Mouse (Mus musculus) c-Kit-positive CD71-positive TER-119-negative erythroid progenitor cells, embryonic 14.5 days (primary cell): ENCODE data around the gene Tjp3.
A peak's percentile ranks its signal among the peaks of the same experiment; 100 is the strongest.

Experiments
- DNase-seq: peaks from one replicate; pipeline ENCODE4 v3.0.0-alpha.2; 2013; ENCODE audit warnings: low read depth

Gene Tjp3

DNA sequence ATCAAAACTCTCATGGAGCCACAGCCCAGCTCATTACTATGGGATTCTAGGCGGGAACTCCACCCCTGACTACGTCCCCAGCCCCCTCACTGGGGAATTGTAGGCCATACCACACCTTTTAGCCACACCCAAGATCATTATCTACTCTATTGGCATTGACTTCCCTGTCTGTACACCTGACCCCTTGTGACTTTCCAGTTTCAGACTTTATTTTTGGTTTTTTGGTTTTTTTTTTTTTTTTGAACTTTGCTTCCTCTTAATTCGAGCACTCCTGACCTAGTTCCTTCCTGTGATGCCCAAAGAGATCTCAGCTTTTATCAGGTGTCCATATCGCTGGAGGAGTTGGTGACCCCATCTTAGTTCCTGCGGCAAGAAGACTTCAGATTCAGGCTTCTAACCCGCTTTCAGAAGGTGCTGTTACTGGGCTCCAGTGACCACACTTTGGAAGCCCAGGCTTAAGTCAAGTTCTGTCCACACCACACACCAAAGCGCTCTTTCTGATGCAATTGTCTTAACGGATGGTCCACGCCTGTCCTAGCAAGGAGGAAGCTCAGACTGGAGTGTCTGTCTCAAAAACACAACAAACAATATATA, at the start of gene Tjp3:
Tjp3 (minus strand) TSS at position 71 of the 594 bp plus-strand sequence.
- no peak for DNase-seq

DNA sequence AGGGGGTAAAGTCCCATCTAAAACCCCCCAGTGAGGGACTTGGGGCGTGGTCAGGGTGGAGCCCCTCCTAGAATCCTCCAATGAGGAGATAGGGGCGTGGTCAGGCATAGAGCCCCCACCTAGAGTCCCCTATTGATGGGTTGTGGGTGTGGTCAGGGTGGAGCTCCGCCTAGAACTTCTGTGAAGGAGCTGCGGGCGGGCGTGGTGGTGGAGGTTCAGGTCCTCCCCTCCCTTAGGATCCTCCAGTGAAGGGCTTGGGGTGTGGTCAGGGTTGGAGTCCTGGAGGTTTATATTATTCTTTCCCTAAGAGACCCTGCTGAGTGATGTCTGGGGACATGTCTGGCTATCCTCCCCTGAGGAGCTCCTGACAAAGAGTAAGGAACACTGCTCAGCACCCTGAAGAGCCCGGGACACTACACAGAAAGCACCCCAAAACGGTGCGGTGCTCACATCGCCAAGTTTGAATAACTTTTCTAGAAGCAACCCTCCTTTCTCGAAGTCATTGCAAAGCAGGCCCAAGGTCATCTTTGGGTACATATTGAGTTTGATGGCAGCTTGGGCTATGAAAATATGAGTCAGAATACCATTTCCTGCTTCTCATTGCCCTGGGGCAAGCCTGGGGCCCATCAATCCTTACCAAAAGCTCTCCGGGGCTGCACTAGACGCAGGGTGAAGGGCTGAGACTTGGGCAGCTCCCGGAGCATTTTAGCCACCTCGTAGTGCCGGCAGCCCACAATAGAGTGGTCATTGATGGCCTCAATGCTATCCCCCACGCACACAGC, 49.4 kb upstream of the Tjp3 start:
- peak; percentile 54 for DNase-seq

DNA sequence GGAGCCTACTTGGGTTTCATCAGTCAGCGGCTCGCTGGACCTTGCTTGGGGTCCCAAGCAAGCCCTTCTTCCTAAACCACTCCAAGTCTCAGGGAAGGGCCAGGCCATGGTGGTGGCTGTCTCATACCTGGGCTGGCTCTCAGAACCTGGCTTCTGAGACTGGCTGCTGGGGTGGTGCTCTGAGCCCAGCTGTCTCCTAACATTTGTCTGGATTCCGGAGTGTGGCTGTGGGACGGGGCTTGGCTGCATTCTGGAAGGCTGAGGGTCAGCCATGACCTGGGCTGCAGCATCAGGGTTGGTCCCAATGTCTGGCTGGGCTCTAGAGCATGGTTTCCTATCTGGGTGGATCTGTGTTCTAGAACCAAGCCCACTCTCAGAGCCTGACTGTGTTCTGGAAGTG, 45.2 kb upstream of the Tjp3 start:
- no peak for DNase-seq

DNA sequence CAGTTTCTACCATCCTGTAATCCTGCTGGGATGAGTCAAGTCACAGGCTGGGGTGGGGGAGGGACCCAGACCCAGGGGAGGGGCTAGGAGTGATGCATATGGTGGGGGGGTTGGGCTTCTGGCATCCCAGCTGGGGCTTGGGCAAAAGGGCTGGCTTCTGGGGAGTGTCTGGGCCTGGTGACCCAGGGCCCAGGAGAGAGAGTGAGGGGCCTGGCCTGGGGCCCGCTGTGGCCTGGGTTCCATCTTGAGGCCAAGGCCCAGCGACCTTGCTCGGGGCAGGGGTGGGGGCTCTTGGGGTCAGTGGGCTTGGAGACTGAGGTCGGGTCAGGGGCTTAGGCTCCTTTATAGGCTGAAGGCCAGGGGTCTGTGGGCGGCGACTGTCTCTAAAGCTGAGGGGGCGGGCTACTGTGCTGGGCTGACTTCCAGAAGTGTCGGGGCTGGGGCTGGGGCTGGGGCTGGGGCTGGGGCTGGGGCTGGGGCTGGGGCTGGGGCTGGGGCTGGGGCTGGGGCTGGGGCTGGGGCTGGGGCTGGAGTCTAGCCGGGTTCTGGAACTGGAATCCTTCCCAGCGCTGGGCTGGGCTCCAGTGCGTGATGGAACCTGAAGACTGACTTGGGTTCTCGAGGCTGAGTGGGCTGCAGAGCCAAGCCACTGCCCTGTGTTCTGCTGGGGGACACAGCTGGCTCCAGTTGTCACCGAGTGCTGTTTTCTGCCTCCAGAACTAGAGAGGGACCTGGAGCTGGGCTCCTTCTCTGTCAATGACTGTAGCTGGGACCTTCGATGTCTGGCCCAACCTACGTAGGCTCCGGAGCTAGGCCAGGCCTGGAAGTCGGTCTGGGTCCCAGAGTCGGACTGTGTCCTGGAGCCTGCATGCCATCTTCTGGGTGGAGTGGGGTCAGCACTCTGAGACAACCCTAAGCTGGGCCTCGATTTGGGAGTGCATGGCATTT, 44.3 kb upstream of the Tjp3 start:
- no peak for DNase-seq

DNA sequence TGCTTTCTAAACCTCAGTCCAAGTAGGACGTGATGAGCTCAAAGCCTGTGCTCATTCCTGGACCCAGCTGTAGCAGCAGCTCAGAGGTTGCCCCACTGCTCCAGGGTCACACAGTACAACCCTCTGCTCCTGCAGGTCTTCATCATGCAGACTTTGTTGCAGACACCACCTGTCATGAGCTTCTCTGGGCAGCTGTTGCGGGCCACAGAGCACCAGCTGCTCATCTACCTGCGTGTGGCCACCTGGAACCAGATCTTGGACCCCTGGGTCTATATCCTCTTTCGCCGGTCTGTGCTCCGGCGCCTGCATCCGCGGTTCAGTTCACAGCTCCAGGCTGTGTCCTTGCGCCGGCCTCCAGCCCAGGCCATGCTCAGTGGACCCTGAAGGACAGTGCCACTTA, 42.9 kb upstream of the Tjp3 start:
- DNase-seq: no peak

DNA sequence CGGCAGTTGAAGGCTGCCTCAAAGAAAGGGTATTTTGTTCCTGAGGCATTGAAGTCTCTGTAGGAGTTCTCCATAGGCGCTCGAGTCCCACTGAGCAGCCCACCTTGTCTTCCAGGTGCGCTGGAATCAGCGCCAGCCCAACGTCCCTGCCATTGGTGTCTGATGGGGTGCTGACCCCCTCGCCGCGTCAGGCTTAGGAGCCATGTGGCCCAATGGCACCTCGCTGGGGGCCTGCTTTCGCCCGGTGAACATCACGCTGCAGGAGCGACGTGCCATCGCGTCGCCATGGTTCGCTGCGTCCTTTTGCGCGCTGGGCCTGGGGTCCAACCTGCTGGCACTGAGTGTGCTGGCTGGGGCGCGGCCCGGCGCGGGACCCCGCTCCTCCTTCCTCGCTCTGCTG, 40.9 kb upstream of the Tjp3 start:
- no peak for DNase-seq

DNA sequence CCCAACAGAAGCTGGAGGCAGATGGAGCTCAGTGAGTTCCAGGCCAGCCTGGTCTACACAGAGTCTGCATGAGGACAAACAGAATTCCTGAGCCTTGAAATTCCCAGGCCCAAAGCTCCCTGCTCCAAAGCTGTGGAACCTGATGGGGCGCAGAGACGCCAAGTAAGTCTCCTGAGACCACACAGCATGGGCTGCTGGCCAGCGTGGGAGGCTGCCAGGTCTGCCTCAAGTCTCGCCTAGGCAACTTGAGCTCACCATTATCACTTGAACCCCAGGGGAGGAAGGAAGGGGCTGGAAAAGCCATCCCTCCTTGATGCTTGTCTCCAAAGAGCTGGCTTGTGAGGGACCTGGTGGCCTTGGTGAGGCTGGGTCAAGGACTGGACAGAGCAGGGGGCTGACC, 38.6 kb upstream of the Tjp3 start:
- DNase-seq: no peak

DNA sequence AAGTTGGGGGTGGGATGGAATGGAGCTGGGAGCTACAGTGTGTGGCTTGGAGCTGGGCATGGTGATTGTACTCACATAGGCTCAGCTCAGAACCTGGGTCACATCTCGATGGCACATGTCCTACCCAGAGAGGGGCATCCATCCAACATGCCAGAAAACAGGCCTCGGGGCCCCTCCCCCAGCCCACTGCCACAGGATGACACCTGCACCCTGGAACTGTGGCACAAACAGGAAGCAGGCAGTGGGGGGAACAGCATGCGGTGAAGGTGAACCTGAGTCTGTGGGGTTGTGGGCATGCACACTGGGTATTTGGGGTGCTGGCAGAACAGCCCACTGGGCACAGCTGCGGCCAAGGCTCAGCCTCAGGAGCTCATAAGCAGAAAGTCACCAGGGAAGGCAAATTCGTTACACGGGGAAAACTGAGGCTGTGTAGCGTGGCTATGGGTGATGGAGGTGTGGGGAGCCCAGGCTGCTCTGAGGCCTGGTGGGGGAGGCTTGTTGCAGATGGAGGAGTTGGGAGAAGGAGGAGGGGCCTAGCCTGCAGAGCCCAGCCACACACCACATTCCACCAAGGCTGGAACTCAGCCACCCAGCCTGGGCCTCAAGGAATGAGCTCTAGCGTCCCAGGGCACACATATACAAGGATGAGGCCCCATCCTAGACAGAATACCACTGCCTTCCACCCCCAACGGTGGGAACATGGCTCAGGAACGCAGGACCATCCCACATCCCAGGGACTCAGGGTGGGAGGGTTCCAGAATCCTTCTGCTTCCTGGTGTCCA, 38.0 kb upstream of the Tjp3 start:
- DNase-seq: no peak

DNA sequence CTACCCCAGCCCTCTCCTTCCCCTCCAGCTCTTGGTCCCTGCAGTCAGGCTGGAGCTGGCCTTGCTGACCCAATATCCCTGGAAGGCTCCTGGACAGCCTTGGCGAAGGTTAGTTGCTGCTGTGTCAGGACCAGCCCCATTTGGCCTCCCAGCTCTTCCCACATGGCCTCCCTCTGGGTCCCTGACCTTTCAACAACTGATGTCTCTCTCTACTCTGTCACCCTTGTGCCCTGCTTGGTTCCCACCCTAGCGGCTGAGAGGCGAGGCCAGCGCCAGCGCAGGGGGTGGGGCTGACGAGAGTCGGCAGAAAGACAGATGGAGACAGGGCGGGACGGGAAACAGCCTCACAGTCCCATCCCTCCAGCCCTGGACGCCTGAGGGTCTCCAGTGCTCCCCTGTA, 37.0 kb upstream of the Tjp3 start, which contains the start of gene Tbxa2r:
Tbxa2r (plus strand) TSS at position 346 of the 400 bp plus-strand sequence.
- DNase-seq: no peak

DNA sequence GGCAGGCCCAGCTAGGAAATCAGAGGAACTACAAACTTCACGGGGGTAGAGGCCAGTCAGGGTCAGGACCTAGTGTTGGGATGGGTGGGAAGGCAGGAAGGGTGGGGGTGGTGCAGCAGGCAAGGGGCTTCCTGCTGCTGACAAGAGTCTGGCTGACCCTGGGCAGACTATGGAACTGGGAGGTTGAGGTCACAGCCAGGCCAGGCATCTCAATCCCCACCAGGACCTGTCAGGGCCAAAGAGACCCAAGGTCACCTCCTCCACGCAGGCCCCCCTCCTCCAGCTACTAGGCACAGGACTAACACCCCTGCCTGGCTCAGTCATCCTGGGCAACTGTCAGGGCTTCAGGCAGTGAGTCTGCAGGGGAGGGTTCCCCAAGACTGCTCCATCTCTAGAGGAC, 36.6 kb upstream of the Tjp3 start:
- no peak for DNase-seq

DNA sequence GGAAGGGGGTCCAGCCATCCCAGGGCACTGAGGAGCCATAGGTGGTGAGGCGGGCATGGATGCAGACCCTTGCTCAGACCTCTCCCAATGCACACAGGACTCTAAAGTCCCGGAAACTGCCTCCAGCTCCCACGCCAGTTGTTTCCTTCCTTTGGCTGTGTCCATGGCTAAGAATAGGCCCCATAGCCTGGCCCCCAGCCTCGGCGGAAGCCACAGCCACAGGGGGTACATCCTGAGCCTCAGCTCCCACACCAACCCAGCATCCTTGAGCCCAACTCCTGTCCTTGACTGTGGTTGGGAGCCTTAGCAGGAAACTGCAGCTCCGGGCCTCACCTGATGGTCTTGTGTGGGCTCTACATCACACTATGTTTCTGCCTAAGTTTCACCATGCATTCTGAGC, 35.5 kb upstream of the Tjp3 start:
- DNase-seq: no peak

DNA sequence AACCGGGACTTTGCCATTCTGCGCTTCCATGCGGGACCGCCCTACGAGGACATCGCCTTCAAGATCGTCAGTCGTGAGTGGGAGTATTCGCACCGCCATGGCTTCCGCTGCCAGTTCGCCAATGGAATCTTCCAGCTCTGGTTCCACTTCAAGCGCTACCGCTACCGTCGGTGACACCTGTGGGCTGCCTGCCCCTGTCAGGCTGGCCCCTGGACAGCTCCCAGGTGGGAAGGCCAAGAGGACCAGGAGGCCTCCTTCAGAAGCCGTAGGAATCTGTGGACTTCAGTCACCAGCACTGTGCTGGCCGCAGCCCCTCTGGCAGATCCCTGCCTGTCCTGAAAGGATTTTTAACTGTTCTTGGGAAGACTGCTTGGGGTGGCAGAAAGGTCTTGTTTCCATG, 34.4 kb upstream of the Tjp3 start:
- no peak for DNase-seq

DNA sequence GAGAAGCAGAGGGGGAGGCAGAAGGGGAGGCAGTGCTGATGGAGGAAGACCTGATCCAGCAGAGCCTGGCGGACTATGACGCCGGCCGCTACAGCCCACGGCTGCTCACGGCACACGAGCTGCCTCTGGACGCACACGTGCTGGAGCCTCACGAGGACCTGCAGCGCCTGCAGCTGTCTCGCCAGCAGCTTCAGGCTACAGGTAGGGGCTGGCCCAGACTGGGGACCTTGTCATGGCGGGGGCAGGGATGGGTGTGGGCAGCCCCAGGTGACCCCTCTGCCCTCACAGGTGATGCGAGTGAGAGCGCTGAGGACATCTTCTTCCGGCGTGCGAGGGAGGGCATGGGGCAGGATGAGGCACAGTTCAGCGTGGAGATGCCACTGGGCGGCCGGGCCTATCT, 33.8 kb upstream of the Tjp3 start:
- no peak for DNase-seq

DNA sequence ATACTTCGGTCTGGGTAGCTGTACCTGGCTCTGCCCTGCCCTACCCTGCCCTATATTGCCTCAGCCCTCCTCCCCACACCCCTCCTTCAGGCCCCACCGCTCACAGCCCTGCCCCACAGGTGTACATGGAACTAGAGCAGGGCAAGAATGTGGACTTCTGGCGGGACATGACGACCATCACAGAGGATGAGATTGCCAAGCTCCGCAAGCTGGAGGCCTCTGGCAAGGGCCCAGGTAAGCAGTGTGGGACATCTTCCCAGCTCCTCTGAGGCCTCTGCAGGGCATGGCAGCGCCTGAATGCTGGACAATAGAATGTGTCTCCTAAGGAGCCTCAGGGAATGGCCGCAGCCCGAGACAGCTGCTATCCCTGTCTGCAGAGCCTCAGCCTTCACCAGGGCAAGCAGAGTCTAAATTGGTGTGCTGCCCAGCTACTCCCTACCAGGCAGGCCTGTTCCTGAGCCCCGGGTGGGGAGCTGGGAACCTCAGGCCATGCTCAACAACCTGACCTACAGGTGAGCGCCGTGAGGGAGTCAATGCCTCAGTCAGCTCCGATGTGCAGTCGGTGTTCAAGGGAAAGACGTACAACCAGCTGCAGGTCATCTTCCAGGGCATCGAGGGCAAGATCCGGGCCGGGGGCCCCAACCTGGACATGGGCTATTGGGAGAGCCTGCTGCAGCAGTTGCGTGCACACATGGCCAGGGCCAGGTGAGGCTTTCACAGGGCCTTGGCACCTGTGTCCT, 32.6 kb upstream of the Tjp3 start:
- no peak for DNase-seq

DNA sequence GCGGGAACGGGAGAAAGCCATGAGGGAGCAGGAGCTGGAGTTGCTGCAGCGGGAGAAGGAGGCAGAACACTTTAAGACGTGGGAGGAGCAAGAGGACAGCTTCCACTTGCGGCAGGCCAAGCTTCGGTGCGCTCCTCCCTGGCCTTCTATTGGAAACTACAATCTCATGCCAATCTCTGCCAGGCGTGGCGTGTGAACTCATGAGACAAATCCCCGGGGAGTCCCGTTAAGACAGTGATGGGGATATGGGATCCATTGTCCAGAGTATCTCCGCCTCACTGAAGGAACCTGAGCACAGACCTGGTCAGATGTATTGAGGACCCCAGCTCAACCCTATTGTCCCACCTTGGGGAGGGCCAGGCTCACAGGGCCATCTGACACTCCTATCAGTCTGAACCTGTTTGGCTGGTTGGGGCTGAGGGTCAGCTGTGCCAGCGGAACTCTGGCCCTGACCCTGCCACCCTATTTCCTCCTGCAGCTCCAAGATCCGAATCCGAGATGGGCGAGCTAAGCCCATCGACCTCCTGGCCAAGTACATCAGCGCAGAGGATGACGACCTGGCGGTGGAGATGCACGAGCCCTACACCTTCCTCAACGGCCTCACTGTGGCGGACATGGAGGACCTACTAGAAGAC, 31.9 kb upstream of the Tjp3 start:
- no peak for DNase-seq

DNA sequence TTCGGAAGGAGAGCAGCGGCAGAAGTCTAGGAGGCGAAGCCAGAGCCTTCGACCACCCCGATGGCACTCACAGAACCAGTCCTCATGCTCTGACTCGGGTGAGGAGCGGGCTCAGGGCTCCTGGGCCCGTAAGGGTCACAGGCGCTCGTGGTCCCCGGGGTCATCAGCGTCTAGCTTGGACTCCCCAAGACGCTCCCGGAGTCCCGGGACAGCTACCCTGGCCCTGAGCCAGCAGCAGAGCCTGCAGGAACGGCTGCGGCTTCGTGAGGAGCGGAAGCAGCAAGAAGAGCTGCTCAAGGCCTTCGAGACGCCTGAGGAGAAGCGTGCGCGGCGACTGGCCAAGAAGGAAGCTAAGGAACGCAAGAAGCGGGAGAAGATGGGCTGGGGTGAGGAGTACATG, 31.1 kb upstream of the Tjp3 start:
- DNase-seq: no peak

DNA sequence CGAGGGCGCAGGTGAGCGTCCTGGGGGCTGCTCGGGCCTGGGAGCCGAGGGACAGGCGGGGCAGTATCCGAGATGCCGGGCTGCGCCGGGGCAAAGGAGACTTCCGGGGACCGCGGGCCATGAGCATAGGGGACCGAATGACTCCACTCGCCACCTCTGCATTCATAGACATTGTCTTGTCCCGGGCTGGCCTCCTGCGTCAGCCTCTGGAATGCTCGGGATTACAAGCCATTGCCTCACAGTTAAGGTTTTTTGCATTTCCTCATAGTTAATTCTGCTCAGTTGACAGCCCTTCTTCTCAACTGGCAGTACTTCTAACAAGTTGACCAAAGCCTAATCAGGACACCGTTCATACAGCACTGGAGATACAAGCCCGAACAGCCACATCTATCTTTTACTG, 30.1 kb upstream of the Tjp3 start:
- DNase-seq: no peak

DNA sequence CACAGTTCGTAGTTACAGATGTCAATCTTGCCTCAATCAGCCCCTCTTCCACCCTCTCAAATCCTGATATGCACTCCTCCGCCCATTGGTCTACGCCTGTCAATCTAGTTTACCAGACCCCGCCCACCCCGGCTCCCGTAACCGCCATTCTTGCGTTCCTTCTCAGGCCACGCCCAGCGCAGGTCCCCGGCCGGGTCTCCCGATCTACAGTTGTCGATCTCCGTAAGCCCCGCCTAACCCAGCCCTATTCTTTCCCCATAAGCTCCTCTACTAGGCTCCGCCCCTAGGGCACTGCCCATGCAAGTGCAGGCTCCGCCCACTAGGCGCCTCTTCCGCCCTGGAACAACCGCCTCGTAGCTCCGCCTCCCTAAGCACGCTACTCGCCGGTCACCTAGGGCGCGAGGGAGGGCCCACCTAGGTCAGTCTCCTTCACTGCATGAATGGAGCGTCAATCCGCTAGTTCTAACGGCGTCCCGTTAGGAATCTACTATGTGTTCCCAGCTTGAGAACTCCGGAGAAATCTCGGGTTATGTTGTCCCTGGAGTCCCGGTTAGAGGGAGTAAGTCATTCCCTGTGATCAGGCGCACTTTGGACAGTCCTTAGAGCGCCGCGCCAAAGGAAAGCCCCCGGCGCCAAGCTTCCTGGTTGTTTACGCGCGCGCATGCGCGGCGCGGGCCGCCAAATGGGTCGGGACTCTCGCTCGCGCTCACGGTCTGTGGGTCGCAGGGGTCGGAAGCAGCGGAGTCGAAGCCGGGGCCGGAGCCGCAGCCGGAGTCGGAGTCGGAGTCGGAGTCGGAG, 29.4 kb upstream of the Tjp3 start, which contains the start of gene Cactin:
Cactin (plus strand) TSS at position 554 of the 798 bp plus-strand sequence.
- peak; percentile 100 for DNase-seq

DNA sequence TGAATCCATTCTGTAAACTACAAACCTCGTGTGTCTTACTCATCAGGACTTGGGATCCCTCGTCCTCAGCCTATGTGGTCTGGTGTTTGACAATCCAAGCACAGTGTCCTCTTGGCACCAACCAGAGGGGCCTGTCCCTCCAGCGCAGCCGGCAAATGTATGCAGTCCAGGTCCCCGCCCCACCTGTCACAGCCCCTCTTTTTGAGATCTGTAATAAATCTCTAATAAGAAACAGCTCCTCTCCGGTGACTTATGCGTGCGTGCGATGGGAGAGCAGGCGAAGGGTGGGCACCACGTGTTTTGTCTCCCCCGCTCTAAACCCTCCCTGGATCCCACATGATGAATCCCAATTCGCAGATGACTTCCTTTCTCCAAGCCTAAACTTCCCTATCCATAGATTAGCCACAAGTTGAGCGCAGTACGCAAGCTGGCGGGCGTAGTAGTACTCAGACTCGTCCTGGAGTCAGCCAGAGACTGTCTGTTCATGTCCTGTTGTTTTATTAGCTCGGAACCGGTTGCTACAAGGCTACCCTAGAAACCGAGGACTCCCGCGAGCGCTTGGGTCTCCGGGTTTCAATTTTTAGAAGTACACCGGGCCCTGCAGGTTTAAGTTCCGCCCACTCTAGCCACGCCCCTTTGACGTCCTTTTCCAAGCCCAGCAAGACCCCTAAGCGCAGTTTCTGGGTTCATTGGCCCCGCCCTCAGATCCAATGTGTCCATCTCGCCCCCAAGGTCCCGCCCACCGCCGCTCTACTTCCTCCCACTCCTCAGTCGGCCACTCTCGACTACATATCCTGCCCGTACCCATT, 28.6 kb upstream of the Tjp3 start:
- DNase-seq: peak; percentile 99
